Mouse (Mus musculus) small intestine, adult 2 months (tissue): ENCODE data around the gene Raf1.

Experiments
- CTCF ChIP-seq: fragments of 200-500 bp; IDR thresholded peaks from 2 replicates; pipeline ENCODE4 v1.5.1; 2012; ENCODE audit warnings: low read depth, mild to moderate bottlenecking, control low read depth, inconsistent platforms, low read length, moderate library complexity, mixed read lengths; ENCODE audit not compliant: insufficient replicate concordance, insufficient read length; ENCODE audit errors: extremely low read depth
- POLR2A ChIP-seq: fragments of 200-500 bp; IDR thresholded peaks from 2 replicates; pipeline ENCODE4 v1.6.1; 2012; ENCODE audit warnings: low read depth, mild to moderate bottlenecking, control low read depth, inconsistent platforms, low read length, moderate library complexity

GRCm38 (mm10) chr6:115675166-115675507, 1.3 kb downstream of the Raf1 start:
- TF ChIP-seq POLR2A = no peak
- no peak for TF ChIP-seq CTCF
